Mouse (Mus musculus) olfactory bulb, adult 2 months (tissue): Measurements from ENCODE around the gene Slc35c1.

Experiments
- CTCF ChIP-seq: fragments of 200-500 bp; IDR thresholded peaks from 2 replicates; pipeline ENCODE4 v1.5.1; 2012; ENCODE audit warnings: low read depth, mild to moderate bottlenecking, low read length, moderate library complexity; ENCODE audit not compliant: insufficient read depth
- POLR2A ChIP-seq: fragments of 200-500 bp; IDR thresholded peaks from 2 replicates; pipeline ENCODE4 v1.6.1; 2012; ENCODE audit warnings: mild to moderate bottlenecking, low read depth, low read length, moderate library complexity; ENCODE audit not compliant: insufficient read depth

GRCm38 (mm10) chr2:92499701-92500322, 39.5 kb upstream of the Slc35c1 start:
- TF ChIP-seq CTCF (no peak), POLR2A (no peak)
